Mouse (Mus musculus): Measurements from ENCODE around the gene Serp2. TPM values are rescaled to one million over a fixed set of nuclear protein-coding genes. Genes with fewer than 3 reads are reported as not detected.
A peak's percentile ranks its signal among the peaks of the same experiment; 100 is the strongest.

Gene Serp2
- polyA plus RNA-seq, 2 experiments = 0.63 to 1.3 TPM

GRCm38 (mm10) chr14:76599706-76600105 lies 43.0 kb upstream of the Serp2 start:
- H3K36me3 ChIP-seq (replicated peaks; ENCODE audit: control insufficient read depth, insufficient read depth, low read depth) = no peaks in the 10 kb centered on the region
- no peak for DNase-seq (ENCODE audit: low read depth in 3 of 3, low spot score in 3 of 3)
- ATAC-seq (ENCODE audit: insufficient read depth) = no peak
- H3K27ac ChIP-seq = no peak overlapping the region
- H3K9ac ChIP-seq (replicated peaks) = no peak overlapping the region
- no peak overlapping the region for H3K4me2 ChIP-seq (ENCODE audit: low read depth)
- peaks cover 10 to 20% of the 10 kb centered on the region in 2 experiments for H3K4me1 ChIP-seq (replicated peaks; ENCODE audit: control insufficient read depth in 2 of 2, insufficient read depth in 2 of 2, low read length in 1 of 2)
- H3K27me3 ChIP-seq (ENCODE audit: control insufficient read depth, insufficient read depth, low read length) = no peaks in the 10 kb centered on the region
- TF ChIP-seq CTCF (IDR thresholded peaks at IDR 0.05; ENCODE audit: low read depth) (no peak), EP300 (IDR thresholded peaks at IDR 0.05; ENCODE audit: low read depth) (no peak)
- no peak overlapping the region for H3K4me3 ChIP-seq (ENCODE audit: insufficient read depth in 1 of 2, low read depth in 2 of 2, low read length in 2 of 2)
- no peaks in the 10 kb centered on the region for H3K9me3 ChIP-seq (ENCODE audit: control insufficient read depth, low read length)
- WGBS (ENCODE audit: insufficient replicate concordance) = 54% methylated on average over 4 of the region's 4 CpGs

- Histone ChIP-seq H3K27me3 (ENCODE audit: control insufficient read depth, insufficient read depth, low read length) (no peaks in the 10 kb centered on the region), H3K4me1 (replicated peaks; ENCODE audit: control insufficient read depth in 2 of 2, insufficient read depth in 2 of 2, low read length in 1 of 2) (peaks cover 13 to 23% of the 10 kb centered on the region in 2 experiments), H3K36me3 (replicated peaks; ENCODE audit: control insufficient read depth, insufficient read depth, low read depth) (no peaks in the 10 kb centered on the region), H3K9me3 (ENCODE audit: control insufficient read depth, low read length) (no peaks in the 10 kb centered on the region), H3K27ac (no peak overlapping the region; the same call in 1 of the 2 replicates), H3K9ac (replicated peaks) (peak overlapping the region; percentile 48), H3K4me2 (ENCODE audit: low read depth) (peak overlapping the region; percentile 68), H3K4me3 (ENCODE audit: insufficient read depth in 1 of 2, low read depth in 2 of 2, low read length in 2 of 2) (peak overlapping the region; percentile 37 to 44)
- ATAC-seq (ENCODE audit: insufficient read depth) = peak; percentile 65; the same call in 1 of the 2 replicates
- WGBS (ENCODE audit: insufficient replicate concordance) = 2% methylated on average over 12 of the region's 12 CpGs
- TF ChIP-seq EP300 (IDR thresholded peaks at IDR 0.05; ENCODE audit: low read depth) (no peak), CTCF (IDR thresholded peaks at IDR 0.05; ENCODE audit: low read depth) (no peak)
- DNase-seq (ENCODE audit: low read depth in 3 of 3, low spot score in 3 of 3) = peak in 1 of 3 experiments; percentile 13
Observed at GRCm38 (mm10) chr14:76598518-76599216, 42.0 kb upstream of the Serp2 start.

- Histone ChIP-seq H3K4me3 (ENCODE audit: insufficient read depth in 1 of 2, low read depth in 2 of 2, low read length in 2 of 2) (no peak overlapping the region), H3K4me2 (ENCODE audit: low read depth) (peak overlapping the region; percentile 68), H3K9me3 (ENCODE audit: control insufficient read depth, low read length) (no peaks in the 10 kb centered on the region), H3K4me1 (replicated peaks; ENCODE audit: control insufficient read depth in 2 of 2, insufficient read depth in 2 of 2, low read length in 1 of 2) (peaks cover 13 to 23% of the 10 kb centered on the region in 2 experiments), H3K9ac (replicated peaks) (no peak overlapping the region), H3K36me3 (replicated peaks; ENCODE audit: control insufficient read depth, insufficient read depth, low read depth) (no peaks in the 10 kb centered on the region), H3K27ac (no peak overlapping the region), H3K27me3 (ENCODE audit: control insufficient read depth, insufficient read depth, low read length) (no peaks in the 10 kb centered on the region)
- TF ChIP-seq EP300 (IDR thresholded peaks at IDR 0.05; ENCODE audit: low read depth) = no peak
- DNase-seq (ENCODE audit: low read depth in 3 of 3, low spot score in 3 of 3) (no peak), ATAC-seq (ENCODE audit: insufficient read depth) (no peak)
Observed at GRCm38 (mm10) chr14:76597751-76598150, 41.1 kb upstream of the Serp2 start.

- Histone ChIP-seq H3K4me2 (ENCODE audit: low read depth) (no peak overlapping the region), H3K27ac (no peak overlapping the region), H3K27me3 (ENCODE audit: control insufficient read depth, insufficient read depth, low read length) (no peaks in the 10 kb centered on the region), H3K36me3 (replicated peaks; ENCODE audit: control insufficient read depth, insufficient read depth, low read depth) (no peaks in the 10 kb centered on the region), H3K9ac (replicated peaks) (no peak overlapping the region), H3K4me1 (replicated peaks; ENCODE audit: control insufficient read depth in 2 of 2, insufficient read depth in 2 of 2, low read length in 1 of 2) (peaks cover 13 to 32% of the 10 kb centered on the region in 2 experiments), H3K9me3 (ENCODE audit: control insufficient read depth, low read length) (no peaks in the 10 kb centered on the region), H3K4me3 (ENCODE audit: insufficient read depth in 1 of 2, low read depth in 2 of 2, low read length in 2 of 2) (no peak overlapping the region)
- 76% methylated on average over 9 of the region's 9 CpGs for WGBS (ENCODE audit: insufficient replicate concordance)
- DNase-seq (ENCODE audit: low read depth in 3 of 3, low spot score in 3 of 3) (no peak), ATAC-seq (ENCODE audit: insufficient read depth) (no peak)
- TF ChIP-seq EP300 (IDR thresholded peaks at IDR 0.05; ENCODE audit: low read depth) (no peak), CTCF (IDR thresholded peaks at IDR 0.05; ENCODE audit: low read depth) (no peak)
Observed at GRCm38 (mm10) chr14:76595048-76595859, 38.6 kb upstream of the Serp2 start.

- no peak overlapping the region for H3K4me2 ChIP-seq (ENCODE audit: low read depth)
- DNase-seq (ENCODE audit: low read depth in 3 of 3, low spot score in 3 of 3) = no peak
- H3K9ac ChIP-seq (replicated peaks) = 0 out of 2 replicates have a peak overlapping the region, but pooled peaks have one; percentile 3
- peaks cover 13 to 29% of the 10 kb centered on the region in 2 experiments for H3K4me1 ChIP-seq (replicated peaks; ENCODE audit: control insufficient read depth in 2 of 2, insufficient read depth in 2 of 2, low read length in 1 of 2)
- H3K27me3 ChIP-seq (ENCODE audit: control insufficient read depth, insufficient read depth, low read length) = no peaks in the 10 kb centered on the region
- H3K9me3 ChIP-seq (ENCODE audit: control insufficient read depth, low read length) = no peaks in the 10 kb centered on the region
- WGBS (ENCODE audit: insufficient replicate concordance) = 45% methylated on average over 6 of the region's 6 CpGs
- no peak for ATAC-seq (ENCODE audit: insufficient read depth)
- no peak overlapping the region for H3K27ac ChIP-seq
- TF ChIP-seq EP300 (IDR thresholded peaks at IDR 0.05; ENCODE audit: low read depth) (no peak), CTCF (IDR thresholded peaks at IDR 0.05; ENCODE audit: low read depth) (no peak)
- no peaks in the 10 kb centered on the region for H3K36me3 ChIP-seq (replicated peaks; ENCODE audit: control insufficient read depth, insufficient read depth, low read depth)
- no peak overlapping the region for H3K4me3 ChIP-seq (ENCODE audit: insufficient read depth in 1 of 2, low read depth in 2 of 2, low read length in 2 of 2)
Observed at GRCm38 (mm10) chr14:76594351-76594885, 37.7 kb upstream of the Serp2 start.

All from liver, embryonic 14.5 days (tissue).